Mouse (Mus musculus): ENCODE results near the gene Hepacam2. TPM values are rescaled to one million over a fixed set of nuclear protein-coding genes. Genes with fewer than 3 reads are reported as not detected.
"Not testable (repeated sequence)": the region's sequence is repeated elsewhere in the genome, so short reads cannot be mapped to it uniquely, and the experiment has no call there.

Gene Hepacam2
- polyA plus RNA-seq, 3 experiments from 2014 or later, result 0.21 to 0.30 TPM; not detected in 1

DNA sequence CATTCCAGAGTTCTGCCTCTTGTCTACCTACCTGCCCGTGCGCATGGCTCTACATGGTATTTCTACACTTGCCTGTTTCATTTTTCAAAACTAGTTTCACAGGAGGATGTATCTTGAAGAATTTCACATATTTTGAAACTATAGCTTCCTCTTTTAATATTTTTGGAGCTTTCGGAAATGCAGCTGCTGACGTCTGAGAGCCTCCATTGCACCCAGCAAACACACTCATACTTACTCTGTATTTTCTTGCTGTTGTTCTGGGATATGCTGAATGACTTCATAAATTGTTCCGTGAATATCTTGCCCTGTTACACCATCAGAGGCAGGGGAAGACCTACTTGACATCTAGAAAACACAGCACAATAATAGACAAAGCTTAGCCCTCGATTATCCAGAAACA, 35.1 kb downstream of the Hepacam2 start:
- no peak for ATAC-seq

DNA sequence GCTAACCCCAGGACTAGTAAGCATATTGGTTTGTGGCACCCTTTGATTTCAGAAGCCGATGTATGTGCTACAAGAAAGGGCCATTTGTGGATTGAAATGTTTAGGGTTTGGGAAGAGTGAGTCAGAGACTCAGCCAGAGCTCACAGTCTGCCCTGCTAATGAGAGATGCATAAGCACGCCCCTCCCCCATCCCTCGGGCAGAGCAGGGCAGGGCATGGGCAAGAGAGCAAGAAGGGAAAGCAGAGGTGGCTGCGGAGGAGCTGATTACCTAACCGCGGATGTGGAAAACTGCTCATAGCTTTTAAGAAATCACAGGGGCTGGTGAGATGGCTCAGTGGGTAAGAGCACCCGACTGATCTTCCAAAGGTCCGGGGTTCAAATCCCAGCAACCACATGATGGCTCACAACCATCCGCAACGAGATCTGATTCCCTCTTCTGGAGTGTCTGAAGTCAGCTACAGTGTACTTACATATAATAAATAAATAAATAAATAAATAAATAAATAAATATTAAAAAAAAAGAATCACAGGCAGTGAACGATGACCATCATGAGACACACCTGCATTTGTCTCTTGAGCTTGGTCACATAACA, 42.1 kb downstream of the Hepacam2 start:
- ATAC-seq, result no peak

DNA sequence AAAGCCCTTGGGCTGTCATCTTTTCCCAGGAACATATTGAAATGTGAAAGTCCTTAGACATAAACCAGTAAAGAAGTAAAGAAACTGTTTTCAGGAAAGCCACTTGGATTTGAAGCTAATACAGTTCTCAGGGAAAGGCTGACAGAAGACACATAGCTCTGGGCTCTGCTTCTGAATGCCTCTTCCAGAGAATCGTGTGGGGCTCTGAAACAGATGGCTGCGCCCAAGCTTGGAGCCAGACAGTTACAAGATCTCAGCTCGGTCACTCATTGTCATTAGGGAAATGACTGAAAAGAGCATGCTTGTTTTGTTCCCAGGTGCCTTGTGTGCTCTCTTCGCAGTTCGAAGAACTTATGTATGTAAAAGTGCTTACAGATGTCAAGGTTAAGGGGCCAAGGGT, 43.7 kb downstream of the Hepacam2 start:
- ATAC-seq, result no peak

DNA sequence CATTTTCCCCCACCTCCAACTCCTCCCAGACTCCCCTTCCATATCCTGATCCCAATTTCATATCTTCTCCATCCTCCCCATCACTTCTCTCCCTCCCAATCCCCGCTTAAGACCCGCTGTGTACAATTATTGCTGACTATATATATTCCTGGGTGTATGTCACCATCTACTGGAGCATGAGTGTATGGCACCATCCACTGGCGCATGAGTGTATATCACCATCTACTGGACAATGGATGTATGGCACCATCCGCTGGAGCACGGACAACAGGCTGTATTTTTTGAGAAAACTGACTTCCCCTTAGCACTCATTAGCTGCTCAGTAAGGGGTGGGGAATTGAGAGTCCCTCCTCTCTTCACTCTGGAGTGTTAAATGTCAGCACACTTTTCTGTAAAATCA, 50.7 kb downstream of the Hepacam2 start:
- ATAC-seq, result peak; percentile 100

DNA sequence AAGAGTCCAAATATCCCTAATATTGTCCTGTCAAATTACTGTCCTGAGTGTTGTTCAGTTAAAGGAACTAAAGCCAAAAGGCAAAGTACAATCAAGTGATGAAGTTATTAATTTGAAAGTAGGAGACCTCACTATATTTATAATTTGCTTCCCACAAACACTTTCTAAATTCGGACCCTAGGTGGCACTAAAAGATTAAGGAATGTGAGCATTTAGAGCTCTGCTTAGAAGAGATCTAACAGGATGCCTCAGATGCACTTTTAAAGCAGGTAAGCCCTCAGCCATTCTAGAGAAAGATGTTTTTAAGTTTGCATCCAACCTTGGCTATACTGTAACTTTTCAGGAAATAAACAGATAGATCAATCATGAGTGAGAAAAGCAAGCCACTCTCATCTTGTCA, 54.2 kb downstream of the Hepacam2 start:
- no peak for ATAC-seq

DNA sequence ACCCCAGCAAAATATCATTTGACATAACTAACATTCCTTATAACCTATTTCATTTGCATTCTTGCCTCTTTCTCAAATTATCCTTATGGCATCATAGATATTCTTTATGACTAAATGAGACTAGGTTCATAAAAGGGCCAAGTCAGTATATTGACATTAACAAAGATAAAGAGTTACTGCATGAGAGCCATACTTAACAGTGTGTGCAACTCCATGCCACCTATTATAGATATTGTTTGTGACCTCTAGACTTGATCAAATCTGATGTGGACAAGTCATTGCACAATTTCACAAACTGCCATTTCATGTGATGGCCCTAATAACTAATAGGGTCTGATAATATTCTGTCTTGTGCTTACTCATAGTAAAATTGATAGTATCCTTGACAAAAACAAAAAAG, 62.0 kb downstream of the Hepacam2 start:
- ATAC-seq, result no peak

DNA sequence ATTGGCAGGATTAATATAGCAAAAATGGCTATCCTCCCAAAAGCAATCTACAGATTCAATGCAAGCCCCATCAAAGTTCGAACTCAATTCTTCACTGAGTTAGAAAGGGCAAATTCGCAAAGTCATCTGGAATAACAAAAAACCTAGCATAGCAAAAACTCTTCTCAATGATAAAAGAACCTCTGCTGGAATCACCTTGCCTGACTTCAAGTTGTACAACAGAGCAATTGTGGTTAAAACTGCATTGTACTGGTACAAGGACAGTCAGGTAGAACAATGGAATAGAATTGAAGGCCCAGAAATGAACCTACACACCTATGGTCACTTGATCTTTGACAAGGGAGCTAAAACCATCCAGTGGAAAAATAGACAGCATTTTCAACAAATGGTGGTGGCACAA, 67.1 kb downstream of the Hepacam2 start:
- not testable (repeated sequence) for ATAC-seq

DNA sequence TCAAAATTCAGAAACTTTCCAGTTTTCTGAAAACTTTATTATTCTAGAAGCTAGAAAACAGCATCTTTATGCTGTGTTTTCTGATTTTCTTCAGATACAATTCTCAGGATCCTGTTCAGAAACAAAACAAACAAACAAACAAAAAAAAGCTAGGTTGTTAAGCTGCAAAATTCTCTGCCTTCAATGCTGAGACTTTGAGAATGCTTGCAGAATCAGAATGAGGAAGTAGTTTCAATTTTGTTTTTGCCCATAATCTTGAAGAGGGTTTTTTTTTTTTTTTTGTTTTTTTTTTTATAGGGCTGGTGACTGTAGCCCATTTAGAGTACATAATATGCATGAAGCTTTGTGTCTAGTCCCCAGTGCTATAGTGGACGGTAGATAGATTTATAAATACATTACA, 71.1 kb downstream of the Hepacam2 start:
- no peak for ATAC-seq

DNA sequence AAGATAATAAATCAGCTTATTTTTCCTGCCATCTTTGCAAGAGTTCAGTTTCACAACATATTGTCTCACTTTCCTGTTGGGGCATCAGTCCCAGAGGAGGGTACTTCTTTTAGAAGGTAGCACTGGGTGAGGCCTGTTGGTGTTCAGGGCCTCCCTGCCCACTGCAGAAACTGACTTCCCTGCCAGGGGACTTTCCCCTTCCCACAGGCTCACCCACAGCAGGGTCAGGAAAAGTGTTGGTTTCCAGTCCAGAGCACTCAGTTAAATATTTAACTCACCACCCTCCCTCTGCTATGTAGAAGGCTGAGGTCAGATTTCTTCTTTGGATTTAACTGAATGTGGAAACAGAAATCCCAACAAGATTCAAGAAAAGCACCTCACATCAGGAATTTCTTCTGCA, 72.8 kb downstream of the Hepacam2 start:
- ATAC-seq, result peak; percentile 26

DNA sequence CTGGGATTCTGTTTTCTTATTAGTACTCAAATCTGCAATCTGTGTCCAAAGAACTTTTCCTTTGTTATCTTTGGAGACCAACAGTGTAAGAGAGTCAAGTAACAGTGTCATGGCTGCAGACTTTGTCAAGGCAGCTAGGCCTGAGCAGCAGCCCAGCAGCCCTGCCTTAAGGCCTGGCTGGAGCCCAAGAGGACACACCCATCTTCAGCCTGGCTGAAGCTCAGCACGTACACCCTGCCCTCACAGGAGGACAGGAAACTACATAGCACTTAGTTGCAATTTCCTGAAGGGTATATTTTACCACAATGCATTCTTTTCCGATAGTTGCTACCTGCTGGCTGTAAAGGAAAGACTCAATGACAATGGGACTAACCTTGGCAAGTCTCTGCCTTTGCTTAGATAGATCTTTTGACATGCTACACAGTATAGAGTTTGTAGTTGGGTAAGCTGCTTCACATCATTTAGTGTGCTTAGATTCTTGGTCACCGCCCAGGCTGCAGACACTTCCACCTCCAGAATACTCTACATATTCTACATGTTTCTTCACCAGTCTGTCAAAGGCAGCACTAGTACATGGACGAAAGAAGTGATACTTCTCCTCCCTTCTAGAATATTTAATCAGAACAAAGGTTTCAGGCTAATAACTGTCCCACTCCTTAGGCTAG, 73.4 kb downstream of the Hepacam2 start:
- ATAC-seq, result peak; percentile 73

Other genes starting within 250 kb of the Hepacam2 start
- 100 to 1,000 TPM in 2 of 3 experiments, 10 to 100 TPM in 1; 96.9 to 154 (median 134) TPM for gene Samd9l, start 98.7 kb downstream of the Hepacam2 start, polyA plus RNA-seq (2017; shearing (Covaris generic))
- 10 to 100 TPM; 15.2 to 23.7 (median 17.1) TPM for gene Vps50, start 84 bp upstream of the Hepacam2 start, polyA plus RNA-seq (2017; shearing (Covaris generic))

Data from inflammation-experienced regulatory T-cells, adult 6 months (primary cell).